Mouse (Mus musculus) lung, embryonic 14.5 days (tissue): Measurements from ENCODE around the gene Crisp2. TPM values are rescaled to one million over a fixed set of nuclear protein-coding genes. Genes with fewer than 3 reads are reported as not detected.
A peak's percentile ranks its signal among the peaks of the same experiment; 100 is the strongest.

Experiments
- ATAC-seq: fragments of 200-750 bp; cut with Nextera tagmentation; 2 replicates; pipeline ENCODE4 v1.8.0; 2017; ENCODE audit warnings: mild to moderate bottlenecking, moderate TSS enrichment, moderate library complexity; ENCODE audit not compliant: insufficient read depth
- DNase-seq: peaks from one replicate; pipeline ENCODE4 v3.0.0-alpha.2; 2015
- H3K27ac ChIP-seq: fragments of 300-500 bp; sonication (generic); 2 replicates; pipeline ENCODE4 v1.5.1; 2014; ENCODE audit warnings: low read depth, mild to moderate bottlenecking, moderate library complexity
- H3K27me3 ChIP-seq: fragments of 300-500 bp; sonication (generic); 2 replicates; pipeline ENCODE4 v1.6.1; 2014; ENCODE audit warnings: low read length, control low read depth; ENCODE audit not compliant: insufficient read depth
- H3K36me3 ChIP-seq: fragments of 300-500 bp; sonication (generic); 2 replicates; pipeline ENCODE4 v1.6.1; 2014; ENCODE audit warnings: control low read depth; ENCODE audit not compliant: insufficient read depth
- H3K4me1 ChIP-seq: fragments of 300-500 bp; sonication (generic); 2 replicates; pipeline ENCODE4 v1.6.1; 2014; ENCODE audit warnings: antibody characterized with exemption, control low read depth; ENCODE audit not compliant: insufficient read depth
- H3K4me2 ChIP-seq: fragments of 300-500 bp; sonication (generic); 2 replicates; pipeline ENCODE4 v1.6.1; 2014; ENCODE audit warnings: mild to moderate bottlenecking
- H3K4me3 ChIP-seq: fragments of 300-500 bp; sonication (generic); 2 replicates; pipeline ENCODE4 v1.5.1; 2014; ENCODE audit warnings: low read depth, low read length
- H3K9ac ChIP-seq: fragments of 300-500 bp; sonication (generic); 2 replicates; pipeline ENCODE4 v1.6.1; 2014
- H3K9me3 ChIP-seq: fragments of 300-500 bp; sonication (generic); 2 replicates; pipeline ENCODE4 v1.6.1; 2016; ENCODE audit warnings: low read depth, low read length, control low read depth
- CTCF ChIP-seq: IDR thresholded peaks from 2 replicates; pipeline ENCODE4 v1.5.1; 2016; ENCODE audit warnings: antibody characterized with exemption, low read depth
- WGBS: fragments of 180-500 bp; shearing (Covaris S2); extraction: QIAGEN DNeasy Blood & Tissue Kit; methylation state at CpG from one replicate; pipeline ENCODE4 v1.1.7; 2014; 5-methylcytosine and 5-hydroxymethylcytosine counted together
- polyA plus RNA-seq: library from polyadenylated mRNA; unstranded; fragments of >200 nt; fragmentation: Nextera tagmentation; extraction: Ambion mirVana; gene quantifications from 2 replicates; pipeline ENCODE4 v1.2.1, GENCODE M21; 2014

Gene Crisp2
- polyA plus RNA-seq, 1 experiment from 2014 or later = not detected

- no peaks in the 10 kb centered on the region for H3K9me3 ChIP-seq
- H3K27me3 ChIP-seq = no peaks in the 10 kb centered on the region
- H3K4me1 ChIP-seq = no peaks in the 10 kb centered on the region
- no peak overlapping the region for H3K27ac ChIP-seq
- H3K4me2 ChIP-seq = no peak overlapping the region
- H3K9ac ChIP-seq = no peak overlapping the region
- no peak overlapping the region for H3K4me3 ChIP-seq
- H3K36me3 ChIP-seq = no peaks in the 10 kb centered on the region
- TF ChIP-seq CTCF = no peak
- WGBS = 62% methylated on average over 4 of the region's 4 CpGs
- no peak; the same call in 1 of the 2 replicates for ATAC-seq
- no peak for DNase-seq
Measured at GRCm38 (mm10) chr17:40817340-40817943, 10.6 kb upstream of the Crisp2 start.

DNA sequence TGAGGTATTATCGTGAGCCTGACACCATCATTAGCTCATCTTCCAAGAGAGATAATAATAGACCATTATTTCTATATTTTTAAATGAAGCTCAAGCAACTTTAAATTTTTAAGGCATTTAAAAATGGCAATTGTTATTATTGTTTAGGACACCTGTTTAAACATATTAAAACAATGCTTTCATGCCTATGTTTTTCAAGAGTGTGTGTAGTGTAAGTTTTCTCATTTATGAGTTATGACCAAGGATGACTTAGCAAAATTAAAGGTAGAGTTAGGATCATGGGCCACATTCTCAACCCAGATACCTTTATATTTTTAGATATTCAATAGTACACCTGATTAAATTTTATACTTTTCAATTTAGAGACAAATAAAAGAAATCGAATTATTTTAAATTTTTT, 5.5 kb upstream of the Crisp2 start:
- DNase-seq (no peak), ATAC-seq (no peak)
- Histone ChIP-seq H3K36me3 (no peaks in the 10 kb centered on the region), H3K4me3 (no peak overlapping the region), H3K9me3 (no peaks in the 10 kb centered on the region), H3K27ac (no peak overlapping the region), H3K4me2 (no peak overlapping the region), H3K9ac (no peak overlapping the region), H3K4me1 (no peaks in the 10 kb centered on the region), H3K27me3 (no peaks in the 10 kb centered on the region)
- TF ChIP-seq CTCF = no peak
- WGBS = 68% methylated on average over 2 of the region's 2 CpGs

DNA sequence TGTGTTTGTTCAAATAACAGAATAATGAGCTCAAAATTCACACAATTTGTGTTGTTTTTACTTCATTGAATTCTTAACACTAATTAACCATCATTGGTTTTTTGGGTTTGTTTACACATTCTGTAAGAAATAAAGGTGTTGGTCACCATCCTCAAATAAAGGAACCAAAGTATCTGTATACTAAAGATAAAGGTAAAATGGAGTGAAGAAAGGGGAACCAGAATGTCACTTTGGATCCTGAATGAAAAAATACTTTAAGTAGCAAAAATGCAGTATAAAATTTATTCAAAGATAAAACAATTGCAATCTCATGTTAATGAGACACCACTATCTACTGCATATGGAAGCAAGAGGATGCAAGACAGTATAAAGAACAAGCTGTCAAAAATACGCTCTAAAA, 4.8 kb upstream of the Crisp2 start:
- Histone ChIP-seq H3K4me2 (no peak overlapping the region), H3K4me3 (no peak overlapping the region), H3K36me3 (no peaks in the 10 kb centered on the region), H3K27me3 (no peaks in the 10 kb centered on the region), H3K4me1 (no peaks in the 10 kb centered on the region; the same call in 1 of the 2 replicates), H3K9ac (no peak overlapping the region), H3K27ac (no peak overlapping the region), H3K9me3 (no peaks in the 10 kb centered on the region)
- no peak for TF ChIP-seq CTCF
- no peak for DNase-seq
- WGBS = 82% methylated on average over 1 of the region's 1 CpGs
- ATAC-seq = no peak

GRCm38 (mm10) chr17:40810934-40811333, 4.1 kb upstream of the Crisp2 start, which contains the start of gene Rhag:
Gene Rhag (plus strand): TSS chr17:40811126.
- Histone ChIP-seq H3K4me3 (no peak within 1 kb of the TSS), H3K9me3 (no peaks in the 10 kb centered on the region), H3K27me3 (no peaks in the 10 kb centered on the region), H3K4me2 (no peak within 1 kb of the TSS), H3K36me3 (no peaks in the 10 kb centered on the region), H3K9ac (no peak within 1 kb of the TSS), H3K27ac (no peak within 1 kb of the TSS), H3K4me1 (no peaks in the 10 kb centered on the region; the same call in 1 of the 2 replicates)
- no peak for TF ChIP-seq CTCF
- 61% methylated on average over 1 of the region's 1 CpGs for WGBS
- no peak for DNase-seq
- no peak for ATAC-seq

DNA sequence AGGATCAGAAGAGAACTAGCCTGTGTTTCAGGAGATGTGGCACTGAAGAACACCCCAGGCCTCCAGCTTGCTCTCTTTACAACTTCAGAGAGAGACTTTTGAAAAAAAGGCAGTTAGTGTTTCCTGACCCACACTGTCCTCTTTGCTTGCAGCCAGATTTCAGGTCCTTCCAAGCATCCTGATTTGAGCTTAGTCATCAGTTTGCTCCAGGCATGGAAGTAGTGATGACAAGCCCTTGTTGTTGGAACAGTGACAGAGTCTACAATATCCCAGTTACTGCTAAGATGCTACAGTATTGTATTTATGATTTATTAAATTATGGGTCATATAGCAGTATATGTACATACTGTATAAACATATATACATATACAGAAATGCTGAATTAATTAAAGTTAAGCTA, 1.3 kb upstream of the Crisp2 start:
- no peak for ATAC-seq
- no peaks in the 10 kb centered on the region; the same call in 1 of the 2 replicates for H3K4me1 ChIP-seq

GRCm38 (mm10) chr17:40806550-40806949, 253 bp downstream of the Crisp2 start:
- Histone ChIP-seq H3K27ac (no peak overlapping the region; the same call in 1 of the 2 replicates), H3K9ac (no peak overlapping the region), H3K36me3 (no peaks in the 10 kb centered on the region), H3K27me3 (no peaks in the 10 kb centered on the region), H3K4me3 (no peak overlapping the region), H3K4me2 (no peak overlapping the region), H3K4me1 (no peaks in the 10 kb centered on the region; the same call in 1 of the 2 replicates), H3K9me3 (no peaks in the 10 kb centered on the region)
- ATAC-seq = peak; percentile 82
- TF ChIP-seq CTCF = no peak
- 40% methylated on average over 3 of the region's 3 CpGs for WGBS
- DNase-seq = peak; percentile 29

More for the DNA sequence above, 1.3 kb upstream of the Crisp2 start:
- Histone ChIP-seq H3K27me3 (no peaks in the 10 kb centered on the region), H3K4me3 (no peak overlapping the region), H3K9ac (no peak overlapping the region), H3K9me3 (no peaks in the 10 kb centered on the region), H3K27ac (no peak overlapping the region), H3K36me3 (no peaks in the 10 kb centered on the region), H3K4me2 (no peak overlapping the region)
- no peak for TF ChIP-seq CTCF
- DNase-seq = no peak

GRCm38 (mm10) chr17:40802707-40803340, 4.0 kb downstream of the Crisp2 start:
- WGBS = 78% methylated on average over 3 of the region's 3 CpGs
- Histone ChIP-seq H3K27me3 (no peaks in the 10 kb centered on the region), H3K4me3 (no peak overlapping the region), H3K36me3 (no peaks in the 10 kb centered on the region), H3K27ac (no peak overlapping the region), H3K9ac (no peak overlapping the region), H3K4me1 (no peaks in the 10 kb centered on the region; the same call in 1 of the 2 replicates), H3K4me2 (no peak overlapping the region), H3K9me3 (no peaks in the 10 kb centered on the region)
- ATAC-seq (no peak), DNase-seq (no peak)
- TF ChIP-seq CTCF = no peak
